Mouse (Mus musculus) embryo, embryonic 10.5 days (tissue): ENCODE results near the gene Etl4.
"Not testable (repeated sequence)": the region's sequence is repeated elsewhere in the genome, so short reads cannot be mapped to it uniquely, and the experiment has no call there.

Experiments
- DNase-seq: peaks from one replicate; pipeline ENCODE4 v3.0.0-alpha.2; 2015; ENCODE audit warnings: low spot score

Gene Etl4

DNA sequence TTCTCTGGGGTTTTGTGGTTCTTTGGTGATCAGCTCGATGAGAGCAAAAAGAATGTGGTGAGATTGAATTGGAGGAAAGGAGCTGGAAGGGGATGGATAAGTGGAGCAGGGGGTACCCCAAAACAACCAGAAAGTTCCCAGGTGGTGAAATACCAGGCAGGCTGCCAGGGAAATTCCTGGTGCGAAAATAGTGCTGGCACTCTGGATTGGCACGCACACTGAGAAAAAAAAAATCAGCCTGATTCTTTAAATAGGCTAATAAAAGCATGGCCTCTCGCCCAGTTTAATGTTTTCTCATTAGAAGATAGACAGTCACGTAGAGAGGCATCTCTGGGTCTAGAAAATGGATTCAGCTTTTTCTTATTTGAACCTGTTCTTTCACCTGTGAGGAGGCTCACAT, 258.0 kb downstream of the Etl4 start:
- no peak for DNase-seq

DNA sequence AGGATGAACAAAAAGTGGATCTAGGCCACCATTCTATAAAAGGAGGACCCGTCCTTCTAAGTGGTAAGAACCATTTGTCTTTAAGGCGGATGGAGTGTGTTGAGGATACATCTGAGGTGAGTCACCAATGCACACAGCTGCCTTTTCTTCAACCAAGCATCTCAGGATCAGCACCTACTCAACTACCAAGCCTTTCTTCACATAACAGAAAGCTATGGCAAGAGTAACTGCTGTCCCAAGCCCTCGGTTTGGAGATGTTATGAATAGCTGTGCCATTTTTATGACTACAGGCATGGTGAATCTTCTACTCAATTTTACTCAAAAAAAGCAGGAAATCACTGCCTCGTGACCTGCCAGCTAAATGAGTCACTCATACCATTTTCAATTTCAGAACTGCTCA, 258.6 kb downstream of the Etl4 start:
- DNase-seq = no peak

DNA sequence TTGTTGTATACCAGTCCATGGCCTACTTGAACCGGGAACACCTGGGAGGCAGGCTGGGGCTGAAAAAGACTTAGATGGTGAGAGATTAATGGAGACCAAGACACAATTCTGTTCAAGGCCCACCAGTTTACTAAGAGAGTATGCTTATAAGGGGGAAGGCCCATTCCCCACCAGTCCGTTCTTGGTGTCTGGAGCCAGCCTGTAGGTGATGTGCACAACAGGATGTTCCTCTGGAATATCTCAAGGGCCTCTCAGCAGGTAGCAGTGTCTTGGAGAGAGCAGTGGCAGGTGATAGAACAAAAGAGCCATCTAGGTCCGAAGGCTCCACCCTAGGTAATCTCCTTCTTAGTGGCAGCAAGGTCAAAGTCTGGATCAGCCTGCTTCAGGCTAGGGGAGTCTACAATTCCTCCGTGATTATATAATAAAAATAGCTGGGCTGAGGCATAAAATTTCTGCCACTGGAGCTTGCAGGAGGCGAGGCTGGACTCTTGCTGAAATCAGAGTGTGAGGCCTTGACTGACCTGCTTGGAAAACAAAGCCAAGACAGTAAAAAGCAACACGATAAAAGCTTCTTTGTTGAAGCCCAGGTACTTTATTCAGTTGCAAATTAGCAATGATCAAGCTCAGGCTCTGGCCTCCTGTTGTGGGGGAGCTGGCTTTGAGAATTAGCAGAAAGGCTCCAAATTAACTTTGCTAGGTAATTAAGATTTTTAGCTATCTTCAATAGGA, 267.0 kb downstream of the Etl4 start:
- not testable (repeated sequence) for DNase-seq

DNA sequence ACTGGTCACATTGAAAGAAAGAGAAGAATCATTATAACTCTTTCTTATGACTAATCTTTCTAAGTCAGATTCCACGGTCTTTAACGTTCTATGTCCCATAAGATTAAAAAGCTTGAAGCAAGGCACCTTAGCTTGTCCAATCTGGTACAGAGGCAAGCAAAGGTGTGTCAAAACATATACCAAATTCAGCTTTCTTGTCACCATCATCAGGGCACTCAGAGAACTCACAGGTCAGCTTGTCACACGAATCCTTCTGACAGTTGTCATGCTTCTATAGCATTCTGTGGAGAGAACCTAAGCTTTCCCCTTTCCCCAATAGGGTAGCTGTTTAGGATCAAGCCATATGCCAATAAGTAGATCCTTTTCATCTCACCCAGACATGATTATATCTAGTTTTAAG, 267.7 kb downstream of the Etl4 start:
- not testable (repeated sequence) for DNase-seq

DNA sequence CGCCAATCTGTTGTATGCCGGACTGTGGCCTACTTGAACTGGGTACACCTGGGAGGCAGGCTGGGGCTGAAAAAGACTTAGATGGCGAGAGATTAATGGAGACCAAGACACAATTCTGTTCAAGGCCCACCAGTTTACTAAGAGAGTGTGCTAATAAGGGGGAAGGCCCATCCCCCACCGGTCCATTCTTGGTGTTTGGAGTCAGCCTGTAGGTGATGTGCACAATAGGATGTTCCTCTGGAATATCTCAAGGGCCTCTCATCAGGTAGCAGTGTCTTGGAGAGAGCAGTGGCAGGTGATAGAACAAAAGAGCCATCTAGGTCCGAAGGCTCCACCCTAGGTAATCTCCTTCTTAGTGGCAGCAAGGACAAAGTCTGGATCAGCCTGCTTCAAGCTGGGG, 271.0 kb downstream of the Etl4 start:
- DNase-seq = not testable (repeated sequence)

DNA sequence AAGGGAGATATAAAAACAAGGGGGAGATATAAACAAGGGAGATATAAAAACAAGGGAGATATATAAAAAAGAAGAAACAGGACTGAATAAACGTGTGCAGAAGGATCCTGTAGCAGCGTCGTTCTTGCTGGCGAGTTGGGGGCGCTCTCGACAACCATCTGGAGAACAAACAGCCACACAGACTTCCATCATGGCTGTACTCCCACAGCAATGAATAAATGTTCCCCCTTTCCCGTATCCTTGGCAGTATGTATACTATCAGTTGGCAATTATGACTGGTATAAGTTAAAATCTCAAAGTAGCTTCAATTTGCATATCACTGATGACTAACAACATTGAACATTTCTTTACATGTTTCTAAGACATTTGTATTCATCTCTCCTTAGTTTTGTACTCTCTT, 277.6 kb downstream of the Etl4 start:
- DNase-seq = not testable (repeated sequence)

DNA sequence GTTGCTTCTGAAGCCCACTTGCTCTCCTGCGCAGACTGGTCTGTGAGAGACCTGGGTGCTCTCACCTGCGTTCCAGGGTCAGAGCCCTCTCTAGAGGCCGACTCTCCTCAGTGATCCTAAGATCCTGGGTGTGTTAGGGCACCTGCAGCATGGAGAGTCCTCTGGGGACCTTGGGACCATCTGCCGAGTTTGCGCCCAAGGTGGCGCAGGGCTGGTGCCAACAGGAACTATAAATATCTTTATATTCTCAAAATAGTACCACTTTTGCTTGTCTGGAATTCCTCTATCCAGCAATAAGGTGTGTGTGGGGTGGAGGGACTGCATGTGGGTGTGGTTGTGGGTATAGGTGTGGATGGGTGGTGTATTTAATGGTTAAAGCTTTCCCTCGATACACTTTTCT, 293.4 kb downstream of the Etl4 start:
- no peak for DNase-seq

DNA sequence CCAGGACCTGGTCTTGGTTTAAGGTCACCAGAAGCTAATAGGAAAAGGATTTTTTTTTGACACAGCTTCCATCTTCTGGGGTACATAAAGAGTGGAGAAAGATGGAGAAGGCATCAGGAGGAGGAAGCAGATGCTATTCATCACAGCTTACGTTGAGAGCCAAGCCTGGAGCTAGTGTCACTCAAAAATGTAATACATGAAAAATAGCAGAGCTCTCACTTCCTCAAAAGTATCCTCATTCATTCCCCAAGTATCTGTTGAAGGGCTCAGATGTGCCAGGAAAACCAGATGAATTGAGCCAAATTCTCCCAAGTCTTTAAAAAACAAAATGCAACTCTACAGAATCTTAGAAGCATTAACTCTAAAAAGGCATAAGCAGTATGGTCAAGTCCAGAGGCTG, 297.1 kb downstream of the Etl4 start:
- no peak for DNase-seq

DNA sequence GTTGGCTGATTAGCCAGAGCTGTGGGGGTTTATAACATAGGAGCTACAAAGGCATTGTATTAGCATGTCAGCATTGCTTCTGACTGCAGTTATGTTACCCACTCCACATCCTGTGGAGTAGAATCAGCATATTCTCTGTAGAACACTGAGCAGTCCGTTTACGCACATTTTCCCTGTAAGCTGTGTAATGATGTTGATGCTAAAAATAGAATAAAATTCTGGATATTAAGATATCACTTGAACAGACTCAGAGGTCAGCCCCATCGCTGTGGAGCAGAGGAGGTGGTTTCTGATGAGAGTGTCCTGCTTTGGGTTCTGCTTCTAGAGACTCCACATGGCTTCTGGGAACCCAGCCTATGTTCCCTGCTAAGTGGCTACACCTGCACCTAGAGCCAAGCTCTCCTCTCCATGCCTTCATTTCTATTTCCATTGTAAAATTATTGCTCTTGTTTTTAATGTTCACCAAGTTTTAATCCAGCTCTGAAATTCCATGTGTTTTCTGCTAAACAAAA, 299.2 kb downstream of the Etl4 start:
- DNase-seq = no peak

DNA sequence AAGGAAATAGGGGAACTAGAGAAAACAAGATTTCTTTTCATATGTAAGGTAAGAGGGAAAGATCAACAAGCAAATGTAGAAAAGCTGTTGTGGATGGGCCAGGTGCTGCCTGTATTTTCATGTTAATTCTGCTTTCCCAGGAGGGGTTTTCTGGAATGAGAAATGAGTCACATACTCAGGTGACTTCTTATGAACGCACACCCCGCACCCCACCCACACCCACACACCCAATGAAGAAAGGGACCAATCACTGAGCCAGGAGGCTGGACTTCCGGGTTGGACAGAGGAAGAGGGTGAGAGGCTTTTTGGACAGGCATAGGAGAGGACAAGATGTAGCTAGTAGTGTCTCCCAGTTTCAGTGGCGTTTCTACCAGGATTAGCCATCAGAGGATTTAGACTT, 299.8 kb downstream of the Etl4 start:
- no peak for DNase-seq

DNA sequence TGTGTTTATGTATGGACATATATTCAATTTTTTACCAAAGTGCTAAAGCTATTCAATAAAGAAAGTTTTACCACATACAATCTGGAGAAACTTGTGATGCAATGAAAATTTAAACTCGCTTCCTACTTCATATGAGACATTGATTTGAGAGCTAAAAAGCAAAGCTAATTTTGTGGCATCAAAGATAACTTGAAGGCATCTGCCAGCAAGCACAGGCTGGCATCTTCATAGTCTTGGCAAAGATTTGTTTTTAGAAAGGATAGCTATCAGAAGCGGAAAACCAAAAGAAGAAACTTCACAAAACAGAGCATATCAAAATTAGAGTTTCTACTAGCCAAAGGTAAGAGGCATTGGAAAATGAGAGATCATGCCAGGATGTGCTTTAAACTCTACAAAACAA, 306.7 kb downstream of the Etl4 start:
- no peak for DNase-seq

DNA sequence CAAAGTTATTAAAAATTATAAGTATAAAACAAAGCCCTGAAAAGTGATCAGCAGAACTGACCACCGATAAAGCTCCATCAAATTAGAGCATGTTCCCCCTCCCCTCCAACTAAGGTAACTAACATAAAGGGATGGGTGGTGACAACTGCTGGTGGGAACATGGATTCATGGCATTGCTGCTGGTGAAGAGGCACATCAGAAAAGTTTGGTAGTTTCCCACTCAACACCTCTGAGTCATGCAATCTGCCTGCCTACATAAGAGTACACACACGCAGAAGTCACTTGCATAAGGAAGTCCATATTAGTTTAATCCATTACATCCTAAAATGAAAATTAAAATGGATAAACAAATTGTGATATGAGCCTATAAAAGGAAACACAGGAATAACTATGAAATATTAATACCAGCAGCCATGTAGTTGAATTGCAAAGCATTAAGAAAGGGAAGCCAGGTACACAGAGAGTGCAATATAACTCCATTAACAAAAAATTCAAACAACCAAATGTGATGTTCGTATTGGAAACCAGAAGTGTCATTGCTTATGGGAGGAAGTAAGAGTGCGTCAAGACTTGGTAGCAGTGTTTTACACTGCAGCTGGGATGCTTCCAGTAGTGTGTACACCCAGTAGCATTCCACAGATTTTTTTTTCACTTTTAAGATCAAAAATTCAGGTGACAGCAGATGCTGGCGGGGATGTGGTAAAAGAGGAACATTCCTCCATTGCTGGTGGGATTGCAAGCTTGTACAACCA, 307.3 kb downstream of the Etl4 start:
- no peak for DNase-seq

DNA sequence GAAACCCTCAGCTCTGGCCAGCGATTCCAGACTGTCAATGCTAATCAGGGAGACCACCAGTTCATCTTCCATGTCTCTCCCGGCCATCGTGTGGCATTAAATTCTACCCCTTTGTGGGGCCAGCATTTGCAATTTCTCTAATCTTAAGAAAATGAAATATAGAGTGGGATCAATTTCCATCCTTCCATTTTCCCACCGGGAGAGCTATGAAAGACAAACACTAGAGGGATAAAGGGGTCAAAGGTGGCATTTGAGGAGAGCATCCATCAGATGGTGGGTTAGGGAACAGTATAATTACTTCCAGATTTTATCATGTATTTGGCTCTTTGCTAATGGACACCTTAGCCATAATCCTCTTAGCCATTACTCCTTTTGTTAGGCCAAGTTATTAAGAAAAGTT, 321.8 kb downstream of the Etl4 start:
- peak; percentile 64 for DNase-seq

DNA sequence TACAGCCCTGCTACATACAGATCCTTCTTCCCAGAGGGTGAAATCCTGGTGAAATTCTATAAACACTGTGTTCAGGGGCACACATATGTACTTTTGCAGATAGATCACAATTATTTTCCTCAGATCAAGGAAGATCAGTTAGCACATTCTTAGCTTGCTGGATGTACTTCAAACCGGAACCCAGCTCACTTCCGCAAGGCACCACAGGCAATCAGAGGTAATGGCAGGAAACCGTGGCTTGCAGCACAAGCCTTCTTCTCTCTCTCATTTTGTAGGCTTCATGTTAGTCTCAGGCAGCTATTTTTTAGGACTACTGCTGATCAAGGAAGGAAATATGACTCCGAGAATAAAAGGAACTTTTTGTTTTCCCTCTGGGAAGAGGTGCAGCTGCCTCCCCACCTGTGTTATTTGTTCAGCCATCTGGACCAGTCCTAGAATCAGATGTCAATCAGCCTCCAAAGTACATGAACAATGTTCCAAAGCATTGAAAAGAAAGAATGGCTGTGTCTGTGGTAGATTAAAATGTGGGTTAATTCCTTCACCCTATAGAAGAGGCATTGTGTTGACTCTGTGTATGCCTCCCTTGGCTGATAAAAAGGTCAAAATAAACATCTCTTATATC, 338.6 kb downstream of the Etl4 start:
- DNase-seq = peak; percentile 4

DNA sequence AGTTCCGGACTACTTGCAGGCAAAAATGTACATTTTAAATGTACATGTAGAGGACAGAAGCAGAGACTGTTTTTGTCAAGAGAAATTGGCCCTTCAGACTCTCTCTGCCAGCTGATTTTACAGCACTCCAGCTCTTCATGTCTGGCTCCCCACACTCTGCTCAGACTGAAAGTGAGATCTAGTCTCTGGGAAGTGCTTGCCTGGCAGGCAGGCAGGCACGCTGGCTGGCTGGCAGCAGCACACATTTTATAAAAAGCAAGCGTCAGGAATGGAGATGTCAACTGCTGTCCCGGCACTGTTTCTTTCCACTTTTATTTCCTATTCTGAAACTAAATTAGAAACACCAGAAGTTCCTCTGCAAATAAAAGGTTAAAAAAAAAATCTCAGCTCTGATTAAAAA, 339.8 kb downstream of the Etl4 start:
- DNase-seq = peak; percentile 10

DNA sequence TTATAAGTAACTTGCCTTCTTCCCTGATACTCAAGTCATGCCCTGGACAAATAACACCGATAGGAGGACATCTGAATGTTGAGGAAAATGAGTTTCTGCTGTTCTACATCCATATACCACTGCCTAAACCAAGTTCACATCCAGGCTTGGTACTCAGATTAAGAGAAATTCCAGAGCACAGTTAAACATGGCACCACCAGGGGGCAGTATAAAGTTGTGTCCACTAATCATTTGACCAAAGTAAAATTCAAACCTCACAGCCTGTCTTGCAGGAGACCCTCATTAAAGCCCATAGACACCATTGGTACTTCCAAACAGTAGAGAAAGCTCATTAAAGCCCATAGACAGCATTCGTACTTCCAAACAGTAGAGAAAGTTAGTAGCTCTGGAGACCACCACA, 366.5 kb downstream of the Etl4 start:
- DNase-seq = peak; percentile 87

DNA sequence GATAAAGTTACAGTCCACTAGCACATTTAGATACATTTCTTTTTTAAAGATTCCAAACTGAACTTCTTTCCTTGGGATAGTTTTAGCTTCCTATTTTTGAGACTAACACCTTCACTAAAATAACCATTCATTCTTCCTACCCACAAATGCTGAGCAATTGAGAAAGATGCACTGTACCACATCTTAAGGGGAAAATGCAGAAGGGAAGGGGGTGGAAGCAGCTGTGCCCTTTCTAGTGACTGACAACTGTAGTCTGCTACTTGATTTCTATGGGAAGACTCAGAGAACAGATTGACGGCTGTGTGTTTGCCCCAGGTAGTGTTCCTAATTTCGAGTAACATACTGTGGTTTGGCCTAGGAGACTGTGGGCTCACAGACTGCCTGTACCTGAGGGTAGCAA, 372.3 kb downstream of the Etl4 start:
- DNase-seq = no peak

DNA sequence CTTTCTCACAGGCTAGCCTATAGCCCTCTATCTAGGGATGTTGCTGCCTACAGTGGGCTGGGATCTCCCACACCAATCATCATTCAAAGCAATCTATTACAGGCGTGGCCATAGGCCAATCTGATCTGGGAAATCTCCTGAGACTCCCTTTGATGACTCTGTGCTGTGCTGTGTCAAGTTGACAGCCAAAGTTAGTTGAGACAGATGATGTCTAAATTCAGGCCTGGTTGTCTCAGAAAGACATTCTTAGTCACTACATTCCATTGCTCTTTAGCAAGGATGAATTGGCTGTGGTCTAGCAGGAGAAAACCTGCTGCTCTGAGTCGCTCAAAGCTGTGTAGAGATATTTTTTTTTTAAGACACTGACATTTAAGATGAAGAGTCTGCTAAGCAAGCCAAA, 374.8 kb downstream of the Etl4 start:
- DNase-seq = peak; percentile 31

DNA sequence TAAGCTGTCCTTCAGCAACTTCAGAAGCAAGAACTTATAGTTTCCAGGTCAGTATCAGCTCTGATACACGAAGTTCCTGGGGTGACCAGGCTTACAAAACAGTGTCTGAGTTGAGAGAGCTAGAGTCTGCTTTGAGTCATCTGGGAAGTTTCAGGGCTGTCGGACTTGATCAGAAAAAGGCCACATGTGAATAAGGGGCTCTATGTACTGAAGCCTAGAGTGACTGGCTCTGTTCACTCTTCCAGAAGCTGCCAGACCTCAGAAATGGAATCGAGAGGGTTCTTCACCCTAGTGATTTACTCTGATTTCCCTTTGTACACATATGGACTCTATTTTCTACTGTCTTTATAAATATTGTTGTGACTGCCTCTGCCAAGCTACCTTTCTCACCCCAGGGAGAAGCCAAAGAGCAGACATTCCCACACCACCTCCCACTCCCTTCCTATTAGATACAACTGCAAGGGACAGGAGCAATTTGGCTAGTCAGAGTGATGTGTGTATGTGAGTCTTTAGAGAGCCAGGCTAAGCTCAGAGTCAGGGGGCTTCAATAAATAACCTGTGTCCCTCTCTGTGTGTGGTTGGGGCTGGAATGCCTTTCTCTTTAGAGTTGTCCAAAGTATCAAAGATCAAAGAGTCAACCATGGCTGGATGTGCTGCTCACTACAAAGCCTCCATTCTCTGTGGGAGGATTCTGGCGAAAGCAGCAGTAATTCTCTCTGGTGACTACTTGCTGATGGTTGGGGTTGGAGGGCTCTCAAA, 381.6 kb downstream of the Etl4 start:
- DNase-seq = peak; percentile 67

DNA sequence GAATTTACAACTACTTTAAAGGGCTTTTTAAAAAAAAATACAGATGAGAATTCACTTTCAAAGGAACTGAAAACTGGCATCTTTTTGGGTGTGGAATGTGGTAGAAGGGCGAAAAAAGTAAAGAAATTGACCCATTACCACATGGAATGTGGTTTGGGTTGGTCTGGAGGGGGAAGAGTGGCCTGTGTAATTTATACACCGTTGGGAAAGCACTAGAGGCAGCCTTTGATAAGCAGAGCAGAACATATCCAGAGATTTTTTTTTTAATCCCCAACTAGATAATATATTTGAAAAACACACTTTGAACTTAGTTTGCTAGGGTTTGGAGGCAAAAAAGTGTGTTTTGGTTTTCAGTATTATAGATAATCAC, 382.1 kb downstream of the Etl4 start:
- DNase-seq = no peak

DNA sequence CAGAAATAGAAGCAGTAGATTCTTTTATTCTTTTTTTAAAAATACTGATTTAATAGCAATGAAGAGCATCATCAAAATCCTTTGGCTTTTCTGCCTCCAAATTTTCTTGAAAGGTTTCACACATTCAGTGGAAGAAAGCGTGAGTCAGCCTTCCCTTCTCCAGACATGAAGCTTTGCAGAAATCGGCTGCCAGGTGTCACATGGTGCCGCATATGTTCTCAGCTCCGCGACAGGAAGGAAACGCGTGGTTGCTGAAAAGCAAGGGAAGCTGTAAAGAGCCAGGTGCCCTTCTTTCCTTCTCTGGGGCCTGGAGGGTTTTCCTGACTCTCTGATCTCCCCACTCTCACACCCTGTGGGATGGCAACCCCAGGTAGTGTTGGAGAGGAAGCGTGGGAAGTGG, 383.8 kb downstream of the Etl4 start:
- DNase-seq = no peak

DNA sequence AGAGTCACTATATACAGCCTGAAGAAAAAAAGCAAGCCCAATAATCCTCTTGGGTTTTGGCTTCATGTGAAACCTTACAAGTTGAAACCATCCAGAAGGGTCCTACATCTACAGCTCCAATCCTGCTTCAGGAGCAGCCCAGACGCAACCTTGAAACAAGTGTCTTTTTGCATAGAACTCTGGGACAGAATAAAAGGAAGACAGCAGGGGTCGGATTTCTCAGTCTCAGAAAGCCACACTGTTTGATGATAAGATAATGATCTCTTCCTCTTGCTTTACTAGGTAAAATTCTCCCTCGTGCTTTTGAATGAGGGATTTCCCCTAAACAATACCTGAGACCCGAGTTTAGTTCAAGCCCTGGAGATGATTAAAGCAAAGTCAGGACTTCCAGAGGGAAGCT, 385.0 kb downstream of the Etl4 start:
- no peak for DNase-seq
